Mouse (Mus musculus): ENCODE results near the gene Tmem176b.

- TF ChIP-seq CHD2 (IDR thresholded peaks at IDR 0.05; ENCODE audit: low read depth, low read length), result no peak
- no peak for TF ChIP-seq ZC3H11A (IDR thresholded peaks at IDR 0.05; ENCODE audit: borderline replicate concordance, low read depth, low read length)
Measured at GRCm38 (mm10) chr6:48874576-48874975, 33.3 kb upstream of the Tmem176b start.
